Mouse (Mus musculus): ENCODE data around the gene Parva.
A peak's percentile ranks its signal among the peaks of the same experiment; 100 is the strongest.

Parva gene

DNA sequence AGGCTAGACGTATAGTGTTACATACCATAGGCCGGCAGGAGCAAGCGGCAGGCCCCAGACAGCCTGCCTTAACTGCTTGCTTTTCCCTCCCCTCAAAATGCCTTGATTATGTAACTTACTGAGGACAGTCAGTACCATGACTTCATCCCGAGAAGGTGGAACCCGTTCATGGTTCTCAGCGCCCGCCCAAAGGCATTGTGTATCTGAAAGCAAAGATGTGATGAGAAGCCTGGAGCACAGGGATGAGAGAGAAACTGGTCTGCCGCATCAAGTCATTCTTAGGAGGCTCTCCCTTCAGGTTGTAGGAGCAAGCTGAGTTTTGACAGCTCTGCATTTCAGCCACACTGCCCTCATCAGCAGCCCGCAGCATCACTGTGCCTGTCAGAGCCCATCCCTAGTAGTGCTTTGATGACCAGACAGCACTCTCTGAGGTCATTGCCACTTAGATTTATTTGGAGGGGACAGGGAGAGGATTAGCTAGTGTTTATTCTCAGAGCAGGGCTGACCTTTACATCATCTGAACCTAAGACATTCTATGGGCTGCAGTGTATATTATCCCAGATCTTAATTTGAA is 45.5 kb downstream of the Parva start:
- no peak for DNase-seq (ENCODE audit: low spot score in 2 of 2)

DNA sequence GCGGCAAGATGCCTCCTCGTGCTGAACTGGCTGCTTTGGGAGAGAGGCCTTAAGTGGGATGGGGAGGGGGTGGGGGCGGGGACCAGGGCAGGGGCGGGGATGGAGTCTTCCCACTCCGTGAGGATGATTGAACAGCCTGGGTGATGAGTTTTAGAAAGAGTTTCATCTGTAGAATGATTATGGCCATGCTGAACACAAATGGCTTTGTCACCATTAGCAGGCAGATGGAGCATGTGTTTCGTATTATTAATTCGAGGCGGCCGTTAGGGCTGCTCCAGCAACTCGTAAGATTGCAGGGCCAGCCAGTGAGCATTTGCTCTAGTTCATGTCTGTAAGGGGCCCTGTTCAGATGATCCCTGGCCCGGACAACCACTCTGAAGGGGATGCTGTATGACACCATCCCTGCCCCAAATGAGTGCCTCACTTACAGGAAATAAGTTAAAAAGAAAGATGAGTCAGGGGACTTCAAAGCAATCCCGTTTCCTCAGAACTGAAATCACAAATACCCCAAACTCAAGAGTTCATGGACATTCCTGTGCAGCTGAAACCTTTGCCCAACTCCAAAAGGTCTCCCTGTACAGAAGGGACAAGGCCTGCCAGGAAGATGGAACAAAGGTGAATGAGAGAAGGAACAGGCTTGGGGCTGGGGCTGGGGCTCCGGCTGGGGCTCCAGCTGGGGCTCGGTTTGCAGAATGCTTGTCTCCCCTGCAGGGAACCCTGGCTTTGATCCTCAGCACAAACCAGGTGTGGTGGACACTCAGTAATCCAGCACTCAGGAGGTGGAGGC is 46.5 kb downstream of the Parva start:
- no peak for DNase-seq (ENCODE audit: low spot score in 2 of 2)

DNA sequence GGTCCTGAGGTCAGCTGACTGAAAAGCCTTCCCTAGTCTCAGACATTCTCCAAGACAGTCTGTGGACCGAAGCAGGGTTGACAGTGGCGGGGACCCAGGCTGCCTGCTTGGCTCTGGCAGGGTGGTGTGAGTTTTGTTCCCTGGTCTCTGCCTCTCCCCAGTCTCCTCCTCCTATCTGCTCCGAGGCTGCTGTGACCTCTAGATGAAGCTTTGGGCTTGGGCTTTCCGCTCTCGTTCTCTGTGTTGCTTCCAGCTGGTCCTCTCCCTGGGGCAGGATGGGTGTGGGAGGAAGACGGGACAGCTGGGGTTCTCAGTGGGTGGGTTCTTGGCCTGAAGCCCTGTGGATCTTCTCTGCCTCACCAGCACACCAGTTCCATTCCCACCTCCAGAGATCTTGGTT is 51.8 kb downstream of the Parva start:
- peak; percentile 31 to 33 for DNase-seq (ENCODE audit: low spot score in 2 of 2)

DNA sequence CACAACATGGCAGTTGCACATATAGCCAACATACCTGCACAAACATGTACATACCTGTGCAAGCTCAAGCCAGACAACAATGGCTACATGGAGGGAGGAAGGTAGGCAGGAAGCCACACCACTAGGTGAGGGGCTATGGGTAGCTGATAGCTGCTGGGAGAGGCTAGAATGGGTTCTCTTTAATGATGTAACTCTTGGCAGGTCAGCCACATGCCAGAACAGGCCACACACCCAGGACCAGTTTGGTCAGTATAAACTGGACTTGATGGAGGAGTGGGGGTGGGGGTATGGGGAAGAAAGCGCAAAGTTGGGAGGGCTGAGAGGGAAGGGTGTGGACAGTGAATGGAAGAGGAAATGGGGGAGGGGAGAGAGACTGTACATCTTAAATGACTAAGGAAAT is 53.7 kb downstream of the Parva start:
- DNase-seq (ENCODE audit: low spot score in 2 of 2) = no peak

DNA sequence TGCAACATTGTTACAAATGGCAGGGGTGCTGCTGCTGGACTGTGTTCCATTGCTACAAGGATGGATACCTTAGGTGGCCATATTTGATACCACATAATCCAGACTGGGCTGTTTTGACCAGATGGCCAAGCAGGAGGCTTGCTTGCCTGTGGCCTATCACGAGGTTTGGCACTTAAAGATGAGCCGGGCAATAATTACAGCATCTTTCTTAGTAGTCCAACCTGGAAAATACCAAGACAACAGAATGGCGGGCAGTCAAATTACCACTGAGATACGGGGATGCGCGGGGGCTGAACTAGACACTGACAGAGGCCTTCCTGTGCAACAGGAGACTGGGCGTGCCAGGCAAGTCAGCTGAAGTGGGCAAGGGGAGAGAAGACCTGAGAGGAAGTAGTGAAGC is 55.3 kb downstream of the Parva start:
- DNase-seq (ENCODE audit: low spot score in 2 of 2) = no peak

DNA sequence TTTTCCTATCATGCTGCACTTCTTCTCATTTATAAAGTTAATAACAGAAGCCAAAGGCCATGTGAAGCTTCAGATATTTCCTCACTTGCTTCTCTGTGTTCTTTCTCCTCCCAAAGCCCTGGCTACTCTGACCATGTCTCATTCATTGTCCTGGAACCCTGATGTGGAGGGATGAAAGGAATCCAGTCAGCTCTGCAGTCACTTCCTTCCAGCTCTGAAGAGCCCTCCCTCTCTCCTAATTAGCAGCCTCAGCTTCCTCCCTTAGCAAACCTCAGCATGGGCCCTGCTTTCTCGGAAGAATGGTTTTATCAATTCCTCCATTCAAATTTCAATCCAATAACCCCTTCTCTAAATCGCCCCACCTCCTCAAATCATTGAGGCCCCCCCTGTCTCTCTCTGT is 56.1 kb downstream of the Parva start:
- no peak for DNase-seq (ENCODE audit: low spot score in 2 of 2)

DNA sequence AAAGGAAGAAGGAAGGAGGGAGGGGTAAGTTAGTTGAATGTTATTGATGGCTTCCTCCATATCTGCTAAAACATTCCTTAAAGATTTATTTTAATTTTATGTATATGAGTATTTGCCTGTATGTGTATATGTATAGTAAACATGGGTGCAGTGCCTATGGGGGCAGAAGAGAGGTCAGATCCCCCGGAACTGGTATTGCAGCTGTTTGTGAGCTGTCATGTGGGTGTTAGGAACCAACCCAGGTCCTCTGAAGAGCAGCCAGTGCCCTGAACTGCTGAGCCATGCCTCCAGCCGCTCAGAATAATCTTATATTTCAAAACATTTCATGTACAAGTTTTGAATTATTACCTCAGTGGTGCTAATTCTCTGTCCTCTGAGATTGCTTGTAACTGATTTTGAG is 63.5 kb downstream of the Parva start:
- DNase-seq (ENCODE audit: low spot score in 2 of 2) = no peak

DNA sequence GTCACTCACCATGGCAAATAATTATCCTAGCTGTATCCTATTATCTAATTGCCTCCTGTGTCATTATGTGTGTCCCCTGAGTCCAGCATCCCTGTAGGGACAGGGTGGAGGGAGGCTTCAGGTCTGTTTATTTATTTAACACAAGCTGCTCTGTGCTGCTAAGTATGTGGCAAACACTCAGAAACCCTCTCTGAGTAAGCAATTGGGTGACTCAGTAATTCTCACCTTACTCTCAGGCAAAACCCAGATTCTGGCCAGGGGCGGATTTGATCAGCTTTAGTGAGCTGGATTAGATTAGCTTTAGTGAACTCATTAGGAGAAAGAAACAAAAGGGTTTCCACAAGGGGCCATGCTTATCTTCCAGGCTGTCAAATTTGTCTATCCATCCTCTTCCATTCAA is 64.4 kb downstream of the Parva start:
- DNase-seq (ENCODE audit: low spot score in 2 of 2) = no peak

DNA sequence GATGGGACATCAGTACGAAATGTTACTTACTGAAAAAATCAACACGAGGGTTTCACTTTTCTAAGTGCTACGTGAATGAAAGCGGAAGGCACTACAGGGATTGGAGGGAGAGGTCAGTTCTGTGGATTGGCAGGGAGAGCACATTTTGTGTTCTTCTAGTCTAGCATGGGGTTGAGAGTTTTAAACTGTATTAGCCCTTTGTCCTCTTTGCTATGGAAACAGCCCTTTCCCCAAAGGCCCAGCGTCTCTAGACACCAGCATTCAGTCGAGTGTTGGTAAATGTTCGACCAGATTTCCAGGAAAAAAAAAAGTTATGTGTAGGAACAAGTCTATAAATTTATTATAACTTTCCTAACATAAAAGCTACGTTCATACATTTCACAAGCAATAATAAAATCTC is 68.6 kb downstream of the Parva start:
- DNase-seq (ENCODE audit: low spot score in 2 of 2) = no peak

DNA sequence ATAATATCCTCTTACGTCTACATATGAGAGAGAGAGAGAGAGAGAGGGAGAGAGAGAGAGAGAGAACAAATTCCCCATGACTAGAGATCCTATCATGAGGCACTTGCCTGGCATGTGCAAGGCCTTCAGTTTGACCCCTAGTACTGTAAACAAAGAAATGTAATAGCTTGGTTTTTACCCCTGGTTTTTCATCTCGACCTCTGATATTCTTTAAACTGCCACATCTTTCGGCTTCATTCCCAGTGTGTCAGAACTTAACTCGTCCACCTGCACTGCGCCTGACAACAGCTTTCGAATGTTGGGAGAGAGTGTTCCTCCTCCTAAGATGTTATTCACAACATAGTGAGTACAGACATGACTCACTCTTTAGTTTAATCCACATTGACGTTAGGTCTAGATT is 69.6 kb downstream of the Parva start:
- DNase-seq (ENCODE audit: low spot score in 2 of 2) = no peak

DNA sequence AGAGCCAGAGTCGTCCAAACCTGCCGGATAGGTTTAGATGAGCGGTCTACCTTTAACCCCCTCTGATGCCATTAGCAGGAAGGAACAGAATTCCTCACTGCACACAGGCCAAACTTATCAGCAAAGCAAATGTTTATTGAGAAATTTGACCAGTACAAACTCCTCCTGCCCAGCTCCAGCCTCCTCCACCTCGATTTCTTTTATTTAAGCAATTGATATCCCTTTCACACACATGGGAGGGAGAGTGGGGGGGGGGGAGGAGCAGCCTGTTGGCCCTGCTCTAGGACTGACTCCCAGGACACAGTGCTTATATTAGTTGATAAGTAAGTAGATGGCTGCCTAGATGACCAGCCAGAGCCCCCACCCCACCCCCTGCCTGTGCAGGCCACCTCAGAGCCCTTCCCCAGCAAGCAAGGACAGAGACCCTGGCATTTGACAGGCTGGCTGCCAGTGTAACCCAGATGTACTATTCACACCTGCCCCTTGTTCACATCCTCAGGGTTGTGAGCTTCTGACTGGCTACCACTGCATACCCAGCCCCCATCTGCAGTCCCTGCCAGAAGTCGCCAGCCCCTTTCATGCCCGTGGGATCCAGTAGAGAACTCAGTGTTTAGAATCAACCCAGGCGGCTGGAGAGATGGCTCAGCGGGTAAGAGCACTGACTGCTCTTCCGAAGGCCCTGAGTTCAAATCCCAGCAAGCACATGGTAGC is 71.4 kb downstream of the Parva start:
- no peak for DNase-seq (ENCODE audit: low spot score in 2 of 2)

DNA sequence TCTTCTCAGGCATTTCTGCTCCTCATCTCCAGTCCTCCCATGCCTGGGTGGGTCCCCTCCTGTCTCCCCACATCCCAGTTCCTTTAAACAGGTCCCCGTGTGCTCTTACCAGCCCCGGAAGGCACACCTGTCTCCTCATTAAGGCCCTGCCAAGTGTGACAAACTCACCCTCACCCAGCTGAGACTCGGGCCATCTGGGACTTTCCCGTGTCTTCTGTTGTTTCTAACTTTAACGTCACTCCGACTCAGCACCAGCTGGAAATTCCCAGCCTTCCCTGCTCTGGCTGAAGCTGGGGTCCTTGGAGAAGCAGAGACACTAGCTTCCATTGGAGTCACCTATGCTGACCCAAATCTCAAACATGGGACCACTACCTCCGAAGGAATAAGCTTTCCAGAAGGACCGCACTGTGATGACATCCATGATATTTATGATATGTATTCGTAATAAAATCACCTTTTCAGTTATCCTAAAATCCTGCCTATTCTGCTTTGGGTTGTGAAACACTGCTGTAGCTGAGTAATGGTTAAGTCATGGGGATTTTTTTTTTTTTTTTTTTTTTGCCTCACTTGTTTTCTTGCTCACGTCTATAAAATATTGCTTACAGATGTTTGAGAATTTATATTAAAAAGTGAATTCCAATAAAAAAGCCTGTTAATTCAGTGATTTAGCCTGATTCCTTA is 72.3 kb downstream of the Parva start:
- DNase-seq (ENCODE audit: low spot score in 2 of 2) = no peak

DNA sequence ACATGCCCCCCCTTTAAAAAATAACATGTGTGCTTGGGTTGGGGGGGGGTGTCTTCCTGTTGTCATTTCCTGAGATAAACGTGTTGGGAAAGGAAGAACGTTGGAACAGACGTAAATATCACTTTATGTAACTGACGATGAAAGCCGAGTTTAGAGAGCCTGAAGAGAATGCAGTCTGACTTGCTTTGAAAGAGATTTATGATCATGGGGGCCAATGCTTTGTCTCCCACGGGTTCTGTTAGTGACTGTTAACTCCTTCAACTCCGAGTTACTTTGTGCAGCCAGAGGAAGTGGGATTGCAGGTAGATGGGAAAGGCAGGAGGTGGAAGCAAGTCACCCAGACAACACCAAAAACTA is 72.8 kb downstream of the Parva start:
- no peak for DNase-seq (ENCODE audit: low spot score in 2 of 2)

DNA sequence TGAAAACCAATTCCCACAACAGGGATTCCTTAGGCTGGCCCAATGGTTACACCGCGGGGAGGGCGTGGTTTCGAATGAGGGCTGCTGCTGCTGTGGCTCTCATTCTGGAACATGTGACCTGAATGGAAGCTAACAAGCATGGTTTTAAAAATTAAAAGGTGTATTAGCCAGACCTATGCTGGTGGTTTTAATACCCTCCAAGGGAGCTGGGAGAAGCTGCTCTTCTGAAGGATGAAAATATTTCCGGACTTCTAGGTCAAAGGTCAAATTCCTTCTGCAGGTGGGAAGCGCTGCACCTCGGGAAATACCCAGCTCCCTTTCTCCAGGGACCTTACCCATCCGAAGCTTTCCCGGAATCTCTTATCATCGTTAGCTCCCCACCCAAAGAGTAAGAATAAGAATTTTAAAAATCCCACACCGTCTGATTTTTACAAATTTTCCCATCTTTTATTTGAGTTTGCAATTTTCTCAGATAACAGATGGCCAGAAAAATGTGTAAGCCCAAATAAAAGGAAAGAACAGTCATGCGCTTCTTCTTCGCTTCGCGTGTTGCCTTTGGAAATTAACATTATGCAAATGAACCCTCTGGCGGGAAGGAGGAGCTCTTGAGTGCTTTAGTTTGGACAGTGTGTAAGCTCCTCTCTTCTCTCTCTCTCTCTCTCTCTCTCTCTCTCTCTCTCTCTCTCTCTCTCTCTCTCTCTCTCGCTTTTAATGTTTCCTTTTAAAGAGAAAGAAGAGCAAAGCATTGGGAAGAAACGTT is 74.9 kb downstream of the Parva start:
- DNase-seq (ENCODE audit: low spot score in 2 of 2) = no peak

DNA sequence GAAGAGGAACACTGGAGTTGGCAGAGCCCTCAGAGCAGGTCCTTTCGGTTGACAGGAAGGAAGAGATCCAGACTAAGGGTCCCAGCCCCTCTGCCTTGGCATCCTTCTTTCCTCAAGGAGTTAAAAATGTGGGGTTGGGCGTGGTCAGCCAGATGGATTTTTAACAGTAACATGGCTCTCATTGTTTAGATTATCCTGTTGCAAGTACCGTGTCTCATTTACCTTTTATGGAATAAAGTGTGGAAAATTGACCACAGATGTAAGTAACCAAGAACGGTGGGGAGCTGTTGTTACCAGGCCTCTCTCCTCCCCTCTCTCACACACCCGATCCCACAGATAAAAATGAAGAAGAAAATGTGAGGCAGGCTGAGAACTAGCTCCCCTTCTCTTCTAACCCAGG is 75.5 kb downstream of the Parva start:
- no peak for DNase-seq (ENCODE audit: low spot score in 2 of 2)

DNA sequence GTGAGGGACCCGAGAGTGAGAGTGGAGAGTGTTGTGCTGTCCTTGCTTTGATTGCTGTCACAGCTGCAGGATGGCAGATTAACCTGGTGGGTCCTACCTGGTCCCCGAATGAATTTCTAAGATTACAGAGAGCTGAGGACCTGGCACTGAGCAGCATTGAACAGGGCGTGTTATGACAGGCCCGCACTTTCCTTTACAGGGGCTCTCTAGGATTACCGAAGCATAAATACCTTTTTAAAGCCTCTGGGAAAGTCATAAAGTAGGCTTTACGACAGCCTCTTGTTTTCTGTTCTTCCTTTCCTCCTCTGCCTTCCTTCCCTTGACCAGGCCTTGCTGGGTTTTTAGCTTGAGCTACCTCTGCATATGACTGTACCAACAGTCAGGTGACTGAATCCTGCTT is 76.1 kb downstream of the Parva start:
- no peak for DNase-seq (ENCODE audit: low spot score in 2 of 2)

DNA sequence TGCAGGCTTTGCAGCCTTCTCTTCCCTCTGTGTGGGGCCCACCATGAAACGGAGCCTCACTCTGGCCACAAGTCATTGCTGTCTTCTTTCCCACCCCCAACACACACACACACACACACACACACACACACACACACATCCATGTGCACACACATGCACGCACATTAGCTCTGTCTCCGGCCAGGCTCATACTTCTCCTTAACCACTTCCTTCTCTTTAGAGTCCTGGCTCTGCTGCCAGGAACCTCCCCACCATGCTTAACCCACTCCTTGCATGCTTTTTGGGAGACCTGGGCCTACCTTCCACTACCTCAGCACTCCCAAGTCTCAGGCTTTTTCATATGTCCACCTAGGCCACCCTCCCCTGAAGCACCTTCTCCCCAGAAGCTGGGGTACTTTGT is 76.6 kb downstream of the Parva start:
- no peak for DNase-seq (ENCODE audit: low spot score in 2 of 2)

DNA sequence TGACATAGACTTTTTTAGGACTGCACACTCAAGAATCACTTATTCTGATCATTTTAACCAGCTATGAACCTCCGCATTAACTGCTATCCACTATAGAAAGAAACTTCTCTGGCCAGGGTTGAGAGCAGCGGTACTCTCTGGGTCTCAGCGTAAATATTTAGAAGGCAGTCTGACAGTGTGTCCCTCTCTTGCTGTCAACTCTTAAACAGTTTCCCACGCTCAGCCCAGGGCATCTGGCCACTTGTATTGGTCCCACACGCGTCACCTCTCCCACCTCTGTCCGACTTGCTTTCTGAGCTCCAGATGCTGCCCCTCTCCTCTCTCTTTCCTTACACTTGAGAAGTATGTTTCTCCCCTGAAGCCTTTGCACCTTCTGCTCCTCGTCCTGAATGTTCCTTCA is 81.8 kb downstream of the Parva start:
- DNase-seq (ENCODE audit: low spot score in 2 of 2) = no peak

DNA sequence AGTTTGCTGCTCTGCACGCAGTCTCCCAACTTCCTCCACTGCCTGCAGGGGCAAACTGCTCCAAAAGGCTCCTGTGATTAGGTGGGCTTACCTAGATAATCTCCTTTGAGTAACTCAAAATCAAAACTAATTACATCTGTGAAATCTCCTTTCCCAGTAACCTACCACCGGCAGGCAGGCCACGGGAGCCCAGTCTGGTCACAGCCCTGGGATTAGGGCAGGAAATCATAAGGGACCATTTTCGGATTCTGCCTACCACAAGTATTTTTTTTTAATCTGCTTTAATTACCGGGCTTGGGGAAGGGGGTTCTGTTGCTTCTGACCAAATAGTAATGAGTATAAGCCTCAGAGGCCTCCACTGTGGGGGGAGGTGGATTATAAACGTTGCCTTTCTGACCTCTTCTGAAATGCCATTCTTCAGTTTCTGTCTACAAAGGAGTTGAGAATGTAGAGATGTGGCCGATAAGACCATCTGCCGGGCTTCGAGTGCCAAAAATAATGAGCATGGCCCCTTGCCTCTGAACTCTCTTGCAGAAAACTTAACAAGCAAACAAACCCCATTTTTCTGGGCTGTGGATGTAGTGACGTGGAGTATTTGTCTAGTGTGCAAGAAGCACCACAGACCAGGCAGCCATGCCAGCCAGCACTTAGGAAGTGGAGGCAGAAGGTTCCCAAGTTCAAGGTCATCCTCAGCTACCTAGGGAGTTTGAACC is 83.2 kb downstream of the Parva start:
- DNase-seq (ENCODE audit: low spot score in 2 of 2) = no peak

DNA sequence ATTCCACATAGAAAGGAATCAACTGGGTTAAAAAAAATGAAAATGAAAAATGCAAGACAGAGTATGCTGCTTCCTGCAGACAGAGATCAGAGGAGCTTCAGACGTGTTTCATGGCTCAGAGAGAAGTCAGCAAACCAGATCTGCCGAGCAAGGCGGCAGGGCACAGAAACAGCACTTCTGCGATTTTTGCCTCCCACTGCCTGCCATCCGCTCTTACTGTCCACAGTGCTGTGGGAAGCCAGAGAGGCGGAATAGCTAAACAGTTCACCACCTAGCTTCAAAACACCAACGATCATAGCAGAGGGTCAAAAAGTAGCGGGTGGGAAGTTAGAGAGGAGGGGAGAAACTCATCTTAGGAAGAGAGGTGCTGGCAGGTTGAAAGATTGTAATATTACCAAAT is 84.0 kb downstream of the Parva start:
- DNase-seq (ENCODE audit: low spot score in 2 of 2) = no peak

DNA sequence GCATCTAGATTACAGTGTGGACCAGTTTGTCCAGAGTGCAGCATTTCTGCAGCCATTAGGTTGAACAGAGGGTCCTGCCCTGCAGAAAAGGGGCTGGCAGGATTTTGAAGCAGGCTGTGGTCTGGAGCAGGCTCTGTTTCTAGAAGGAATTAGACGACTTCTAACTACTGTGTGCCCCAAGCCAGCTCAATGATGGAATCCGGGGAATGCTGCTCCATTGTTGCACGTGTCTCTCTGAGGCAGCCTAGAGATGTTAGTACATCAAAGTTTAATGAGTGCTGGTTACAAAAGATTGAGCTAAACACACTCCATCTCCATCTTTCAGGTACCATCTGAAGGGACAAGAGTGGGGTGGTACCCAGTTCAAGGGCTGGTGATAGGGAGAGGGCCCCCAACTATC is 85.0 kb downstream of the Parva start:
- DNase-seq (ENCODE audit: low spot score in 2 of 2) = no peak
